Mouse (Mus musculus): ENCODE measurements around the gene Gcnt1.

DNA sequence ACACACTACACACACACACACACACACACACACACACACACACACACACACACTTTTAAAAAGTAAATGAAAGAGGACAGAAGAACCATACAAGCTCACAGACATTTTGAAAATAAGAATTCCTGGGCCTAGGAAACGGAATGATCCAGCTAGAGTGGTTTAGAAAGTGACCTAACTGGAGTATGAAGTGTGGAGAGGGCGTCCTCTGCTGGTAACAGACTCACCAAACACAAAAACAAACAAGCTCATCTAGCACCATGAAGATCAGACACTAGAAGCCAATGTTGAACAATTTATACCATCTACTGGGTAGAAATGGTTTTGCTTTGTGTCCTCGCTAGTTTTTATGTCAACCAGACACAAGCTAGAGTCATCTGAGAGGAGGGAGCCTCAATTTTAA lies 7.9 kb downstream of the Gcnt1 start:
- TF ChIP-seq POLR2A (IDR thresholded peaks at IDR 0.05; ENCODE audit: control insufficient read depth in 1 of 2, insufficient read depth in 1 of 2, low read depth in 1 of 2, low read length in 2 of 2, poor library complexity in 1 of 2) (no peak), CTCF (IDR thresholded peaks at IDR 0.05 in 2 of 3, conservative IDR thresholded peaks at IDR 0.05 in 1 of 3; ENCODE audit: control insufficient read depth in 1 of 3, insufficient read depth in 1 of 3, low read depth in 2 of 3, low read length in 3 of 3, poor library complexity in 1 of 3, severe bottlenecking in 1 of 3) (peak; percentile 73 to 80 (median 78)), NELFE (IDR thresholded peaks at IDR 0.05; ENCODE audit: low read depth, low read length) (no peak), SMC3 (IDR thresholded peaks at IDR 0.05; ENCODE audit: low read depth, low read length) (peak; percentile 95), ZKSCAN1 (IDR thresholded peaks at IDR 0.05; ENCODE audit: low read depth, low read length) (no peak), TCF12 (IDR thresholded peaks at IDR 0.05; ENCODE audit: low read depth, low read length) (no peak), POLR2AphosphoS2 (IDR thresholded peaks at IDR 0.05; ENCODE audit: low read length) (no peak), HCFC1 (IDR thresholded peaks at IDR 0.05; ENCODE audit: low read depth, low read length) (no peak), POLR2AphosphoS5 (IDR thresholded peaks at IDR 0.05; ENCODE audit: borderline replicate concordance, low read depth, low read length) (no peak)
